Mouse (Mus musculus): ENCODE results near the gene Tiprl. TPM values are rescaled to one million over a fixed set of nuclear protein-coding genes. Genes with fewer than 3 reads are reported as not detected.

The Tiprl gene
- polyA plus RNA-seq, 1 experiment: 13.2 TPM

DNA sequence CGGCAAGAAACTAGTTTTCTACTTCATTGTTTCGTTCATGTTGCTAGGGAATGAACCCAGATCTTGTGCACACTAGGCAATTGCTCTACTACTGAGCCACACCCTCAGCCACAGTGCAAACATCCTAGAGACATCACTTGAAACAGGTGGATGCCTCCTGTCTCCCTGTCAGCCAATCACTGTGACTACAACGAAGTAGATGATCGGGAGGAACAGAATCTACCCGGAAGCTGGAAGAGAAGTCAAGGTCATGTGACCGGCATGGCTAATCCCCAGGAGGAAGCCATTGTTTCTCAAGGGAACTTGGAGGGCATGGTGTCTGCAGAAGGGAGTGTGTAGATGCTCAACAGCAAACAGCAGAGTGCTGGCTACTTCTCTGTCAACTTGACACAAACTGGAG is 38.1 kb upstream of the Tiprl start:
- TF ChIP-seq CTCF (IDR thresholded peaks at IDR 0.05; ENCODE audit: extremely low read depth, insufficient read depth, insufficient read length, insufficient replicate concordance) (no peak), POLR2A (IDR thresholded peaks at IDR 0.05; ENCODE audit: low read depth, low read length) (no peak)
- Histone ChIP-seq H3K27me3 (ENCODE audit: control insufficient read depth, insufficient read depth, low read length) (no peaks in the 10 kb centered on the region), H3K27ac (ENCODE audit: insufficient read depth, low read length) (no peak overlapping the region), H3K4me1 (ENCODE audit: control insufficient read depth, insufficient read depth, insufficient read length) (no peaks in the 10 kb centered on the region), H3K36me3 (ENCODE audit: control insufficient read depth, insufficient read depth, low read length) (no peaks in the 10 kb centered on the region), H3K4me3 (ENCODE audit: extremely low read depth, insufficient read depth, insufficient read length) (no peak overlapping the region)
- no peak for DNase-seq (ENCODE audit: low read depth in 1 of 2, low spot score in 2 of 2)
- 86% methylated on average over 6 of the region's 6 CpGs for WGBS

GRCm38 (mm10) chr1:165252027-165252671 is 15.4 kb upstream of the Tiprl start:
- WGBS: 54% methylated on average over 11 of the region's 11 CpGs
- no peaks in the 10 kb centered on the region for H3K27me3 ChIP-seq (ENCODE audit: control insufficient read depth, insufficient read depth, low read length)
- H3K4me1 ChIP-seq (ENCODE audit: control insufficient read depth, insufficient read depth, insufficient read length): no peaks in the 10 kb centered on the region
- H3K4me3 ChIP-seq (ENCODE audit: extremely low read depth, insufficient read depth, insufficient read length): no peak overlapping the region
- peak; percentile 51; the same call in 1 of the 2 replicates for TF ChIP-seq CTCF (IDR thresholded peaks at IDR 0.05; ENCODE audit: extremely low read depth, insufficient read depth, insufficient read length, insufficient replicate concordance)
- no peak for TF ChIP-seq POLR2A (IDR thresholded peaks at IDR 0.05; ENCODE audit: low read depth, low read length)
- DNase-seq (ENCODE audit: low read depth in 1 of 2, low spot score in 2 of 2): peak in 1 of 2 experiments; percentile 35
- no peak overlapping the region for H3K27ac ChIP-seq (ENCODE audit: insufficient read depth, low read length)
- H3K36me3 ChIP-seq (ENCODE audit: control insufficient read depth, insufficient read depth, low read length): no peaks in the 10 kb centered on the region

DNA sequence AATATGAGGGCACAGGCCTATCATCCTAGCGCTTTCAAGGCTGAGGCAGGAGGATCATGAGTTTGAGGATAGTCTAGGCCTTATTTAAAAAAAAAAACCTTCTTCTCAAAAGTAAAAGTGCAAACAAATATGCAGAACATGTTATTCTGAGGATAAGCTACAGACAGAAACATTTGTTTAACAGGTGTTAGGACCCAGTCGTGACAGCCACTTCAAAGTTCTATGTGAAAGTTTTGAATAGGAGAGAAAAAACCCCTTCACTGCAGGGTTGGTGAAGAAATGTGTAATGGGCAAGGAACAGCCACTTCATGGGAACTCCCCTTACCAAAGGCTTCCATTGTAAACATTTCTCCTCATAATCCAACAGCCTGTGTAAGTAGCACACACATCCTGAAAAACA is 13.8 kb upstream of the Tiprl start:
- 89% methylated on average over 2 of the region's 2 CpGs for WGBS
- TF ChIP-seq CTCF (IDR thresholded peaks at IDR 0.05; ENCODE audit: extremely low read depth, insufficient read depth, insufficient read length, insufficient replicate concordance) (no peak), POLR2A (IDR thresholded peaks at IDR 0.05; ENCODE audit: low read depth, low read length) (no peak)
- Histone ChIP-seq H3K27ac (ENCODE audit: insufficient read depth, low read length) (no peak overlapping the region), H3K4me3 (ENCODE audit: extremely low read depth, insufficient read depth, insufficient read length) (no peak overlapping the region), H3K36me3 (ENCODE audit: control insufficient read depth, insufficient read depth, low read length) (no peaks in the 10 kb centered on the region), H3K4me1 (ENCODE audit: control insufficient read depth, insufficient read depth, insufficient read length) (no peaks in the 10 kb centered on the region), H3K27me3 (ENCODE audit: control insufficient read depth, insufficient read depth, low read length) (no peaks in the 10 kb centered on the region)
- no peak for DNase-seq (ENCODE audit: low read depth in 1 of 2, low spot score in 2 of 2)

DNA sequence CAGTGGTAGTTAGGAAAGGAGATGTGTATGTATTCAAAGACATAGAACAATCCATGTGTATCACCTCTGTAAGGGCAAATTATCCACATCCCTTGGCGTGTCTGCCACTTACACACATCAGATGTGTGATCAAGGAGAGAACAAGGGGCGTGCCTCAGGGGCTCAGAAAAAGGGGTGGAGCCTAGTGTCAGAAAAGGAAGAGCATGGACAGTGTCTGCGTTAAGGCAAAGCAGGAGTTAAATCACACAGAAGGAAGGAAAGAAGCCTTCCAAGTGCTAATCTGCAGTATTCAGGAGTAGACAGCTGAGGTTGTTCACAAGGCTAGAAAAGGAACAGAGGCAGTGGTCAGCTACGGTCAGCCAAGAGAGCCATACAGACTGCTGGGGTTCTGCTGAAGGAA is 12.0 kb upstream of the Tiprl start:
- Histone ChIP-seq H3K27ac (ENCODE audit: insufficient read depth, low read length) (no peak overlapping the region), H3K4me3 (ENCODE audit: extremely low read depth, insufficient read depth, insufficient read length) (no peak overlapping the region), H3K36me3 (ENCODE audit: control insufficient read depth, insufficient read depth, low read length) (no peaks in the 10 kb centered on the region), H3K4me1 (ENCODE audit: control insufficient read depth, insufficient read depth, insufficient read length) (no peaks in the 10 kb centered on the region), H3K27me3 (ENCODE audit: control insufficient read depth, insufficient read depth, low read length) (no peaks in the 10 kb centered on the region)
- TF ChIP-seq CTCF (IDR thresholded peaks at IDR 0.05; ENCODE audit: extremely low read depth, insufficient read depth, insufficient read length, insufficient replicate concordance) (no peak), POLR2A (IDR thresholded peaks at IDR 0.05; ENCODE audit: low read depth, low read length) (no peak)
- DNase-seq (ENCODE audit: low read depth in 1 of 2, low spot score in 2 of 2): no peak
- 61% methylated on average over 4 of the region's 4 CpGs for WGBS

- WGBS: 89% methylated on average over 3 of the region's 3 CpGs
- TF ChIP-seq POLR2A (IDR thresholded peaks at IDR 0.05; ENCODE audit: low read depth, low read length) (no peak), CTCF (IDR thresholded peaks at IDR 0.05; ENCODE audit: extremely low read depth, insufficient read depth, insufficient read length, insufficient replicate concordance) (no peak)
- H3K36me3 ChIP-seq (ENCODE audit: control insufficient read depth, insufficient read depth, low read length): no peaks in the 10 kb centered on the region
- no peak for DNase-seq (ENCODE audit: low read depth in 1 of 2, low spot score in 2 of 2)
- no peaks in the 10 kb centered on the region for H3K27me3 ChIP-seq (ENCODE audit: control insufficient read depth, insufficient read depth, low read length)
- no peaks in the 10 kb centered on the region for H3K4me1 ChIP-seq (ENCODE audit: control insufficient read depth, insufficient read depth, insufficient read length)
- no peak overlapping the region for H3K4me3 ChIP-seq (ENCODE audit: extremely low read depth, insufficient read depth, insufficient read length)
- H3K27ac ChIP-seq (ENCODE audit: insufficient read depth, low read length): no peak overlapping the region
Measured at GRCm38 (mm10) chr1:165247788-165248187, 11.0 kb upstream of the Tiprl start.

- 58% methylated on average over 5 of the region's 5 CpGs for WGBS
- no peak overlapping the region for H3K27ac ChIP-seq (ENCODE audit: insufficient read depth, low read length)
- no peak overlapping the region for H3K4me3 ChIP-seq (ENCODE audit: extremely low read depth, insufficient read depth, insufficient read length)
- DNase-seq (ENCODE audit: low read depth in 1 of 2, low spot score in 2 of 2): no peak
- no peaks in the 10 kb centered on the region for H3K36me3 ChIP-seq (ENCODE audit: control insufficient read depth, insufficient read depth, low read length)
- no peaks in the 10 kb centered on the region for H3K4me1 ChIP-seq (ENCODE audit: control insufficient read depth, insufficient read depth, insufficient read length)
- TF ChIP-seq CTCF (IDR thresholded peaks at IDR 0.05; ENCODE audit: extremely low read depth, insufficient read depth, insufficient read length, insufficient replicate concordance): no peak
- no peak for TF ChIP-seq POLR2A (IDR thresholded peaks at IDR 0.05; ENCODE audit: low read depth, low read length)
- H3K27me3 ChIP-seq (ENCODE audit: control insufficient read depth, insufficient read depth, low read length): no peaks in the 10 kb centered on the region
Measured at GRCm38 (mm10) chr1:165247085-165247484, 10.3 kb upstream of the Tiprl start.

DNA sequence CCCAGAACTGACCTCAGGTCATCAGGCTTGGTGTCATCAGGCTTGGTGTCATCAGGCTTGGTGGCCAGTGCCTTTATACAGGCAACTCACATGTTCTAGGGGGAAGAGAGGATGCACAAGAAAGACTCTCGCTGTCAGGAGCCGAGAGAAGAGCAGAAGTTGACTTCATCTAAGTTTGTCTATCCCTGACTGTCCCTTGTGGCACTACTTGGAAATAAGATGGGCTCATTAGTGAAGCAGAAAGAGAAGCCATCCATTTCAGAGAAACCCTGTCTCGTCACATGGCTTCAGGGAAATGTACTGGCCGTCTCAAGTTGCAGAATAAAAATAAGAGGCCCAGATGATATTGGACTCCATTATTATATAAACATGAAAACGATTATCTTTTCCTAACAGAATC is 9.8 kb upstream of the Tiprl start:
- no peak for DNase-seq (ENCODE audit: low read depth in 1 of 2, low spot score in 2 of 2)
- no peaks in the 10 kb centered on the region for H3K27me3 ChIP-seq (ENCODE audit: control insufficient read depth, insufficient read depth, low read length)
- no peak overlapping the region for H3K27ac ChIP-seq (ENCODE audit: insufficient read depth, low read length)
- 79% methylated on average over 5 of the region's 5 CpGs for WGBS
- no peaks in the 10 kb centered on the region for H3K4me1 ChIP-seq (ENCODE audit: control insufficient read depth, insufficient read depth, insufficient read length)
- no peak overlapping the region for H3K4me3 ChIP-seq (ENCODE audit: extremely low read depth, insufficient read depth, insufficient read length)
- TF ChIP-seq CTCF (IDR thresholded peaks at IDR 0.05; ENCODE audit: extremely low read depth, insufficient read depth, insufficient read length, insufficient replicate concordance) (no peak), POLR2A (IDR thresholded peaks at IDR 0.05; ENCODE audit: low read depth, low read length) (no peak)
- H3K36me3 ChIP-seq (ENCODE audit: control insufficient read depth, insufficient read depth, low read length): no peaks in the 10 kb centered on the region

Measured in spleen, adult 2 months (tissue).